Mouse (Mus musculus) cerebellum, adult 2 months (tissue): ENCODE data around the gene 2510002D24Rik.

Experiments
- CTCF ChIP-seq: fragments of 200-500 bp; IDR thresholded peaks from 2 replicates; pipeline ENCODE4 v1.5.1; 2011; ENCODE audit warnings: low read depth, mild to moderate bottlenecking, control low read depth, low read length, moderate library complexity, borderline replicate concordance; ENCODE audit not compliant: insufficient read depth
- POLR2A ChIP-seq: fragments of 200-500 bp; IDR thresholded peaks from 2 replicates; pipeline ENCODE4 v1.6.1; 2011; ENCODE audit warnings: low read length, control low read depth, borderline replicate concordance; ENCODE audit not compliant: insufficient read depth

- TF ChIP-seq POLR2A = no peak
- TF ChIP-seq CTCF = no peak
Observed at GRCm38 (mm10) chr16:18833486-18833885, 2.9 kb upstream of the 2510002D24Rik start.
